Mouse (Mus musculus): Measurements from ENCODE around the gene Plekhh2. TPM values are rescaled to one million over a fixed set of nuclear protein-coding genes. Genes with fewer than 3 reads are reported as not detected.

The Plekhh2 gene
- polyA plus RNA-seq, 1 experiment from 2014 or later, result 3.4 TPM

- peak; percentile 54 for DNase-seq (ENCODE audit: low spot score)
- Histone ChIP-seq H3K9ac (ENCODE audit: low read depth, low read length) (peak overlapping the region; percentile 65; the same call in 1 of the 2 replicates), H3K4me1 (replicated peaks; ENCODE audit: control insufficient read depth, insufficient read depth, low read length) (no peaks in the 10 kb centered on the region), H3K9me3 (ENCODE audit: control insufficient read depth, low read length) (no peaks in the 10 kb centered on the region), H3K4me3 (ENCODE audit: low read depth, low read length) (peak overlapping the region; percentile 64), H3K36me3 (ENCODE audit: control insufficient read depth, insufficient read depth, low read length) (no peaks in the 10 kb centered on the region), H3K27ac (ENCODE audit: low read depth, low read length) (peak overlapping the region; percentile 42; the same call in 1 of the 2 replicates), H3K27me3 (ENCODE audit: control insufficient read depth, insufficient read depth, low read length) (no peaks in the 10 kb centered on the region), H3K4me2 (replicated peaks; ENCODE audit: low read depth, low read length) (peak overlapping the region; percentile 74)
- peak; percentile 70 for ATAC-seq (ENCODE audit: low FRiP score)
- 34% methylated on average over 9 of the region's 9 CpGs for WGBS
These were observed 115.2 kb downstream of the Plekhh2 start for GRCm38 (mm10) chr17:84626857-84627305.

GRCm38 (mm10) chr17:84627721-84628120, 116.0 kb downstream of the Plekhh2 start:
- H3K9me3 ChIP-seq (ENCODE audit: control insufficient read depth, low read length), result no peaks in the 10 kb centered on the region
- H3K9ac ChIP-seq (ENCODE audit: low read depth, low read length), result no peak overlapping the region
- H3K4me2 ChIP-seq (replicated peaks; ENCODE audit: low read depth, low read length), result no peak overlapping the region
- no peak overlapping the region for H3K4me3 ChIP-seq (ENCODE audit: low read depth, low read length)
- ATAC-seq (ENCODE audit: low FRiP score) (no peak), DNase-seq (ENCODE audit: low spot score) (no peak)
- no peaks in the 10 kb centered on the region for H3K27me3 ChIP-seq (ENCODE audit: control insufficient read depth, insufficient read depth, low read length)
- H3K36me3 ChIP-seq (ENCODE audit: control insufficient read depth, insufficient read depth, low read length), result no peaks in the 10 kb centered on the region
- 88% methylated on average over 10 of the region's 10 CpGs for WGBS
- H3K27ac ChIP-seq (ENCODE audit: low read depth, low read length), result no peak overlapping the region
- no peaks in the 10 kb centered on the region for H3K4me1 ChIP-seq (replicated peaks; ENCODE audit: control insufficient read depth, insufficient read depth, low read length)

GRCm38 (mm10) chr17:84628611-84629010, 116.9 kb downstream of the Plekhh2 start:
- no peak for ATAC-seq (ENCODE audit: low FRiP score)
- no peak overlapping the region for H3K4me3 ChIP-seq (ENCODE audit: low read depth, low read length)
- WGBS, result 89% methylated on average over 9 of the region's 9 CpGs

GRCm38 (mm10) chr17:84631836-84632235, 120.1 kb downstream of the Plekhh2 start:
- Histone ChIP-seq H3K4me1 (replicated peaks; ENCODE audit: control insufficient read depth, insufficient read depth, low read length) (no peaks in the 10 kb centered on the region), H3K27me3 (ENCODE audit: control insufficient read depth, insufficient read depth, low read length) (no peaks in the 10 kb centered on the region), H3K36me3 (ENCODE audit: control insufficient read depth, insufficient read depth, low read length) (no peaks in the 10 kb centered on the region), H3K9ac (ENCODE audit: low read depth, low read length) (no peak overlapping the region), H3K4me3 (ENCODE audit: low read depth, low read length) (no peak overlapping the region), H3K4me2 (replicated peaks; ENCODE audit: low read depth, low read length) (no peak overlapping the region), H3K27ac (ENCODE audit: low read depth, low read length) (no peak overlapping the region), H3K9me3 (ENCODE audit: control insufficient read depth, low read length) (no peaks in the 10 kb centered on the region)
- no peak for DNase-seq (ENCODE audit: low spot score)
- ATAC-seq (ENCODE audit: low FRiP score), result no peak
- WGBS, result 90% methylated on average over 6 of the region's 6 CpGs

More at GRCm38 (mm10) chr17:84628611-84629010, 116.9 kb downstream of the Plekhh2 start:
- H3K9me3 ChIP-seq (ENCODE audit: control insufficient read depth, low read length), result no peaks in the 10 kb centered on the region
- no peaks in the 10 kb centered on the region for H3K4me1 ChIP-seq (replicated peaks; ENCODE audit: control insufficient read depth, insufficient read depth, low read length)
- no peaks in the 10 kb centered on the region for H3K27me3 ChIP-seq (ENCODE audit: control insufficient read depth, insufficient read depth, low read length)
- no peak overlapping the region for H3K4me2 ChIP-seq (replicated peaks; ENCODE audit: low read depth, low read length)
- no peak for DNase-seq (ENCODE audit: low spot score)
- no peak overlapping the region for H3K27ac ChIP-seq (ENCODE audit: low read depth, low read length)
- no peak overlapping the region for H3K9ac ChIP-seq (ENCODE audit: low read depth, low read length)
- H3K36me3 ChIP-seq (ENCODE audit: control insufficient read depth, insufficient read depth, low read length), result no peaks in the 10 kb centered on the region

- H3K27me3 ChIP-seq (ENCODE audit: control insufficient read depth, insufficient read depth, low read length), result no peaks in the 10 kb centered on the region
- H3K4me2 ChIP-seq (replicated peaks; ENCODE audit: low read depth, low read length), result no peak overlapping the region
- no peaks in the 10 kb centered on the region for H3K36me3 ChIP-seq (ENCODE audit: control insufficient read depth, insufficient read depth, low read length)
- no peak for DNase-seq (ENCODE audit: low spot score)
- no peaks in the 10 kb centered on the region for H3K9me3 ChIP-seq (ENCODE audit: control insufficient read depth, low read length)
- H3K9ac ChIP-seq (ENCODE audit: low read depth, low read length), result no peak overlapping the region
- 87% methylated on average over 13 of the region's 13 CpGs for WGBS
- no peaks in the 10 kb centered on the region for H3K4me1 ChIP-seq (replicated peaks; ENCODE audit: control insufficient read depth, insufficient read depth, low read length)
- ATAC-seq (ENCODE audit: low FRiP score), result no peak
- no peak overlapping the region for H3K27ac ChIP-seq (ENCODE audit: low read depth, low read length)
- no peak overlapping the region for H3K4me3 ChIP-seq (ENCODE audit: low read depth, low read length)
These were observed 121.7 kb downstream of the Plekhh2 start for GRCm38 (mm10) chr17:84633443-84633842.

- ATAC-seq (ENCODE audit: low FRiP score), result no peak
- no peak overlapping the region for H3K27ac ChIP-seq (ENCODE audit: low read depth, low read length)
- H3K27me3 ChIP-seq (ENCODE audit: control insufficient read depth, insufficient read depth, low read length), result no peaks in the 10 kb centered on the region
- H3K9me3 ChIP-seq (ENCODE audit: control insufficient read depth, low read length), result no peaks in the 10 kb centered on the region
- no peak overlapping the region for H3K9ac ChIP-seq (ENCODE audit: low read depth, low read length)
- no peaks in the 10 kb centered on the region for H3K36me3 ChIP-seq (ENCODE audit: control insufficient read depth, insufficient read depth, low read length)
- no peak overlapping the region for H3K4me2 ChIP-seq (replicated peaks; ENCODE audit: low read depth, low read length)
- WGBS, result 77% methylated on average over 8 of the region's 8 CpGs
- no peaks in the 10 kb centered on the region for H3K4me1 ChIP-seq (replicated peaks; ENCODE audit: control insufficient read depth, insufficient read depth, low read length)
- no peak for DNase-seq (ENCODE audit: low spot score)
- H3K4me3 ChIP-seq (ENCODE audit: low read depth, low read length), result no peak overlapping the region
These were observed 124.6 kb downstream of the Plekhh2 start for GRCm38 (mm10) chr17:84636328-84636727.

- 94% methylated on average over 6 of the region's 6 CpGs for WGBS
- Histone ChIP-seq H3K36me3 (ENCODE audit: control insufficient read depth, insufficient read depth, low read length) (no peaks in the 10 kb centered on the region), H3K27ac (ENCODE audit: low read depth, low read length) (no peak overlapping the region), H3K27me3 (ENCODE audit: control insufficient read depth, insufficient read depth, low read length) (no peaks in the 10 kb centered on the region), H3K4me3 (ENCODE audit: low read depth, low read length) (no peak overlapping the region), H3K4me1 (replicated peaks; ENCODE audit: control insufficient read depth, insufficient read depth, low read length) (no peaks in the 10 kb centered on the region), H3K9ac (ENCODE audit: low read depth, low read length) (no peak overlapping the region), H3K4me2 (replicated peaks; ENCODE audit: low read depth, low read length) (no peak overlapping the region), H3K9me3 (ENCODE audit: control insufficient read depth, low read length) (no peaks in the 10 kb centered on the region)
- DNase-seq (ENCODE audit: low spot score) (no peak), ATAC-seq (ENCODE audit: low FRiP score) (no peak)
These were observed 126.3 kb downstream of the Plekhh2 start for GRCm38 (mm10) chr17:84637971-84638370.

- ATAC-seq (ENCODE audit: low FRiP score) (no peak), DNase-seq (ENCODE audit: low spot score) (no peak)
- Histone ChIP-seq H3K4me2 (replicated peaks; ENCODE audit: low read depth, low read length) (no peak overlapping the region), H3K27ac (ENCODE audit: low read depth, low read length) (no peak overlapping the region), H3K9ac (ENCODE audit: low read depth, low read length) (no peak overlapping the region), H3K27me3 (ENCODE audit: control insufficient read depth, insufficient read depth, low read length) (no peaks in the 10 kb centered on the region), H3K4me3 (ENCODE audit: low read depth, low read length) (no peak overlapping the region), H3K36me3 (ENCODE audit: control insufficient read depth, insufficient read depth, low read length) (no peaks in the 10 kb centered on the region), H3K4me1 (replicated peaks; ENCODE audit: control insufficient read depth, insufficient read depth, low read length) (no peaks in the 10 kb centered on the region), H3K9me3 (ENCODE audit: control insufficient read depth, low read length) (no peaks in the 10 kb centered on the region)
- WGBS, result 68% methylated on average over 10 of the region's 10 CpGs
These were observed 128.2 kb downstream of the Plekhh2 start for GRCm38 (mm10) chr17:84639796-84640378.

GRCm38 (mm10) chr17:84641893-84642292, 130.2 kb downstream of the Plekhh2 start:
- no peak overlapping the region for H3K9ac ChIP-seq (ENCODE audit: low read depth, low read length)
- 36% methylated on average over 3 of the region's 3 CpGs for WGBS
- DNase-seq (ENCODE audit: low spot score) (peak; percentile 68), ATAC-seq (ENCODE audit: low FRiP score) (no peak)
- no peak overlapping the region for H3K27ac ChIP-seq (ENCODE audit: low read depth, low read length)
- H3K4me3 ChIP-seq (ENCODE audit: low read depth, low read length), result no peak overlapping the region
- H3K27me3 ChIP-seq (ENCODE audit: control insufficient read depth, insufficient read depth, low read length), result no peaks in the 10 kb centered on the region
- H3K4me1 ChIP-seq (replicated peaks; ENCODE audit: control insufficient read depth, insufficient read depth, low read length), result 0 out of 2 replicates have a peak, but pooled peaks cover 2% of the 10 kb centered on the region
- no peaks in the 10 kb centered on the region for H3K9me3 ChIP-seq (ENCODE audit: control insufficient read depth, low read length)
- no peak overlapping the region for H3K4me2 ChIP-seq (replicated peaks; ENCODE audit: low read depth, low read length)
- no peaks in the 10 kb centered on the region for H3K36me3 ChIP-seq (ENCODE audit: control insufficient read depth, insufficient read depth, low read length)

Data from hindbrain, embryonic 11.5 days (tissue).